12 mouse cellular contexts compared by ENCODE assay signal in the genomic region with DNA sequence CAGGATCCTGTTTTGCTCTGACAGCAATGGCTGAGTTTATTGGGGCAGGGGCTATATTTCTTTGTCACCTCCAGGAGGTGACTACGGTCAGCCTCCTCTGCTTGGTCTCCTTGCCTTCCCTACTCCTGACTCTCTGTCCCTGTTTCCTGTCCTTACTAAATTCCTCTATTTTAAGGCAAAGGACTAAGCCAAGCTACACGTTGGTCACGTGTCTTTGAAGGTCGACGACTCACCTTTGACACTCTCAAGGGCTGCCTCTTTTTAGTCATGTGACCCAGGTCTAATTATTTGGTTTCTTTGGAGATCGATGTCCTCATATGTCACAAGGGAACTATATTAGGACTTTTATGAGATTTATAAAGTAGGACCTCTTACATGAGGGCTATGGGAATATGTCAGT.
DNase-seq lines count a peak whose midpoint lies in the region; ATAC-seq and TF ChIP-seq lines count a peak whose summit lies in the region.
"Had no signal": no experiment of that assay in that cellular context is flagged by ENCODE, and none has a peak within 500 bp of the region (broad histone marks: within the 10 kb centered on the region; RNA-seq: fewer than 3 reads in every experiment).

No protein-coding gene starts in this region.

- no peaks in the 10 kb centered on the region for H3K36me3 ChIP-seq in midbrain, embryonic 13.5 days
- H3K36me3 ChIP-seq in midbrain, embryonic 15.5 days (replicated peaks), result no peaks in the 10 kb centered on the region
- no peaks in the 10 kb centered on the region for H3K36me3 ChIP-seq in liver, embryonic 12.5 days
- H3K36me3 ChIP-seq in stomach, postnatal 0 days (ENCODE audit: control insufficient read depth, insufficient read depth, low read length), result no peaks in the 10 kb centered on the region

- H3K4me2 ChIP-seq in midbrain, embryonic 13.5 days (replicated peaks), result no peak overlapping the region
- H3K4me2 ChIP-seq in midbrain, embryonic 15.5 days, result no peak overlapping the region
- H3K4me2 ChIP-seq in liver, embryonic 12.5 days, result no peak overlapping the region
- no peak overlapping the region for H3K4me2 ChIP-seq in stomach, postnatal 0 days (replicated peaks; ENCODE audit: low read depth)

- peak overlapping the region; percentile 15; the same call in 1 of the 2 replicates for H3K27ac ChIP-seq in midbrain, embryonic 13.5 days
- no peak overlapping the region for H3K27ac ChIP-seq in midbrain, embryonic 15.5 days
- peak overlapping the region; percentile 64; the same call in 1 of the 2 replicates for H3K27ac ChIP-seq in liver, embryonic 12.5 days
- peak overlapping the region; percentile 86 for H3K27ac ChIP-seq in stomach, postnatal 0 days (replicated peaks)

- 86% methylated on average over 6 of the region's 6 CpGs for WGBS in midbrain, embryonic 13.5 days
- WGBS in midbrain, embryonic 15.5 days, result 83% methylated on average over 6 of the region's 6 CpGs
- 66% methylated on average over 6 of the region's 6 CpGs for WGBS in liver, embryonic 12.5 days (ENCODE audit: insufficient replicate concordance)
- 85% methylated on average over 6 of the region's 6 CpGs for WGBS in stomach, postnatal 0 days

- ATAC-seq in midbrain, embryonic 13.5 days, result no peak
- ATAC-seq in midbrain, embryonic 15.5 days (replicated peaks), result no peak
- ATAC-seq in liver, embryonic 12.5 days, result no peak
- no peak for ATAC-seq in stomach, postnatal 0 days (ENCODE audit: low FRiP score, low TSS enrichment)
- ATAC-seq: CD4-positive, CD25-positive, alpha-beta regulatory T cell, adult 4 months had no signal

- no peak overlapping the region for H3K9ac ChIP-seq in midbrain, embryonic 13.5 days (replicated peaks)
- no peak overlapping the region for H3K9ac ChIP-seq in midbrain, embryonic 15.5 days
- H3K9ac ChIP-seq in liver, embryonic 12.5 days, result no peak overlapping the region
- no peak overlapping the region for H3K9ac ChIP-seq in stomach, postnatal 0 days (ENCODE audit: low read length)

- no peak overlapping the region for H3K4me3 ChIP-seq in midbrain, embryonic 13.5 days (replicated peaks)
- H3K4me3 ChIP-seq in midbrain, embryonic 15.5 days, result no peak overlapping the region
- no peak overlapping the region for H3K4me3 ChIP-seq in liver, embryonic 12.5 days
- H3K4me3 ChIP-seq in stomach, postnatal 0 days (ENCODE audit: low read depth, low read length), result no peak overlapping the region

- no peaks in the 10 kb centered on the region for H3K9me3 ChIP-seq in midbrain, embryonic 13.5 days
- no peaks in the 10 kb centered on the region for H3K9me3 ChIP-seq in midbrain, embryonic 15.5 days
- no peaks in the 10 kb centered on the region for H3K9me3 ChIP-seq in liver, embryonic 12.5 days (replicated peaks)
- no peaks in the 10 kb centered on the region for H3K9me3 ChIP-seq in stomach, postnatal 0 days (ENCODE audit: control insufficient read depth, low read length)

- TF ChIP-seq EP300 in stomach, postnatal 0 days (optimal IDR thresholded peaks at IDR 0.05), result no peak

- DNase-seq in kidney, adult 9 months, result peak; percentile 66
- DNase-seq in kidney, adult 18-20 months, result no peak
- no peak for DNase-seq in stomach, postnatal 0 days (ENCODE audit: low spot score)
- no peak for DNase-seq in adrenal gland, adult 8-10 months
- DNase-seq in thymus, postnatal 10 days (ENCODE audit: low spot score in 2 of 2), result no peak
- DNase-seq: cerebellum, adult 9-10 months; heart, postnatal 36 days; right cerebral cortex, postnatal 14 days had no signal

- no peak for TF ChIP-seq CTCF in stomach, postnatal 0 days (IDR thresholded peaks at IDR 0.05; ENCODE audit: low read depth)

- peaks cover 37% of the 10 kb centered on the region for H3K4me1 ChIP-seq in midbrain, embryonic 13.5 days (replicated peaks)
- H3K4me1 ChIP-seq in midbrain, embryonic 15.5 days, result peaks cover 25% of the 10 kb centered on the region
- peaks cover 19% of the 10 kb centered on the region; the same call in 1 of the 2 replicates for H3K4me1 ChIP-seq in liver, embryonic 12.5 days
- H3K4me1 ChIP-seq in stomach, postnatal 0 days (replicated peaks; ENCODE audit: control insufficient read depth, insufficient read depth), result peaks cover 3% of the 10 kb centered on the region; the same call in 1 of the 2 replicates

- no peaks in the 10 kb centered on the region for H3K27me3 ChIP-seq in midbrain, embryonic 13.5 days
- no peaks in the 10 kb centered on the region for H3K27me3 ChIP-seq in midbrain, embryonic 15.5 days (replicated peaks)
- no peaks in the 10 kb centered on the region for H3K27me3 ChIP-seq in liver, embryonic 12.5 days (replicated peaks)
- no peaks in the 10 kb centered on the region for H3K27me3 ChIP-seq in stomach, postnatal 0 days (ENCODE audit: control insufficient read depth, insufficient read depth, low read length)
